Mouse (Mus musculus): ENCODE results near the gene 1700029F12Rik.

- TF ChIP-seq POLR2A (IDR thresholded peaks at IDR 0.05; ENCODE audit: low read depth, low read length) = no peak
- TF ChIP-seq CTCF (IDR thresholded peaks at IDR 0.05; ENCODE audit: extremely low read depth, insufficient read depth, insufficient read length, insufficient replicate concordance) = no peak
Observed at GRCm38 (mm10) chr13:97066649-97067550, 32.7 kb upstream of the 1700029F12Rik start, which contains the start of gene Fam169a.

All from spleen, adult 2 months (tissue).